Mouse (Mus musculus) regulatory T cell (primary cell): ENCODE measurements at regions not wholly inside any gene's neighbourhood (a gene's known extent, or its start where the extent isn't known, plus 50 kb on each side); places are given as distances from the start of the nearest gene placed in this dataset.

Experiments used
- in situ Hi-C: fragments of 300-600 bp; cut with MboI, MseI; formaldehyde crosslinking; loops from one replicate; pipeline ENCODE4 v1.15.1; 2025; ENCODE audit warnings: high pct_unique_total_duplicates

- in situ Hi-C loops = loop anchor here (10.0 kb wide), 1 partner anchor 383 kb away; no protein-coding TSS in a partner anchor
Measured at GRCm38 (mm10) chr10:19297669-19298068, 58.7 kb upstream of the Olig3 start.

- in situ Hi-C loops = loop anchor here (10.0 kb wide), 1 partner anchor 381 kb away; no protein-coding TSS in a partner anchor
Measured at GRCm38 (mm10) chr10:19295388-19296013, 60.8 kb upstream of the Olig3 start.

GRCm38 (mm10) chr10:19291474-19291873 lies 64.9 kb upstream of the Olig3 start:
- in situ Hi-C loops = loop anchor here (10.0 kb wide), 1 partner anchor 377 kb away; no protein-coding TSS in a partner anchor

GRCm38 (mm10) chr10:19291039-19291438 lies 65.3 kb upstream of the Olig3 start:
- in situ Hi-C loops = loop anchor here (10.0 kb wide), 1 partner anchor 376 kb away; no protein-coding TSS in a partner anchor

GRCm38 (mm10) chr10:19282166-19282565 lies 74.2 kb upstream of the Olig3 start:
- in situ Hi-C loops = no loop called here

GRCm38 (mm10) chr10:19281021-19281420 lies 75.3 kb upstream of the Olig3 start:
- in situ Hi-C loops = no loop called here

- in situ Hi-C loops = no loop called here
Measured at GRCm38 (mm10) chr10:19278189-19278842, 78.0 kb upstream of the Olig3 start.

GRCm38 (mm10) chr10:19277103-19277827 lies 79.1 kb upstream of the Olig3 start:
- in situ Hi-C loops = no loop called here

GRCm38 (mm10) chr10:19274985-19275384 lies 81.3 kb upstream of the Olig3 start:
- in situ Hi-C loops = no loop called here

- in situ Hi-C loops = no loop called here
Measured at GRCm38 (mm10) chr10:19269418-19269817, 86.9 kb upstream of the Olig3 start.

- in situ Hi-C loops = no loop called here
Measured at GRCm38 (mm10) chr10:19268051-19268450, 88.3 kb upstream of the Olig3 start.

- in situ Hi-C loops = loop anchor here (10.0 to 25.0 kb wide), 2 partner anchors 272 to 455 kb away; no protein-coding TSS in a partner anchor
Measured at GRCm38 (mm10) chr10:19240102-19240759, 116.1 kb upstream of the Olig3 start.

- in situ Hi-C loops = no loop called here
Measured at GRCm38 (mm10) chr10:19216240-19216639, 140.1 kb upstream of the Olig3 start.

GRCm38 (mm10) chr10:19209751-19210150 lies 146.6 kb upstream of the Olig3 start:
- in situ Hi-C loops = no loop called here

- in situ Hi-C loops = no loop called here
Measured at GRCm38 (mm10) chr10:19208101-19208722, 148.1 kb upstream of the Olig3 start.

GRCm38 (mm10) chr10:19207505-19207904 lies 148.8 kb upstream of the Olig3 start:
- in situ Hi-C loops = no loop called here

- in situ Hi-C loops = no loop called here
Measured at GRCm38 (mm10) chr10:19200311-19200710, 156.0 kb upstream of the Olig3 start.

- in situ Hi-C loops = no loop called here
Measured at GRCm38 (mm10) chr10:19195676-19196075, 160.7 kb upstream of the Olig3 start.

GRCm38 (mm10) chr10:19194646-19195045 lies 161.7 kb upstream of the Olig3 start:
- in situ Hi-C loops = no loop called here

- in situ Hi-C loops = no loop called here
Measured at GRCm38 (mm10) chr10:19192971-19193758, 163.2 kb upstream of the Olig3 start.

GRCm38 (mm10) chr10:19192221-19192620 lies 164.1 kb upstream of the Olig3 start:
- in situ Hi-C loops = no loop called here
